Mouse (Mus musculus): ENCODE measurements around the gene Tmbim6. TPM values are rescaled to one million over a fixed set of nuclear protein-coding genes. Genes with fewer than 3 reads are reported as not detected.

Tmbim6 gene
- polyA plus RNA-seq, 1 experiment from 2014 or later = 225 TPM

DNA sequence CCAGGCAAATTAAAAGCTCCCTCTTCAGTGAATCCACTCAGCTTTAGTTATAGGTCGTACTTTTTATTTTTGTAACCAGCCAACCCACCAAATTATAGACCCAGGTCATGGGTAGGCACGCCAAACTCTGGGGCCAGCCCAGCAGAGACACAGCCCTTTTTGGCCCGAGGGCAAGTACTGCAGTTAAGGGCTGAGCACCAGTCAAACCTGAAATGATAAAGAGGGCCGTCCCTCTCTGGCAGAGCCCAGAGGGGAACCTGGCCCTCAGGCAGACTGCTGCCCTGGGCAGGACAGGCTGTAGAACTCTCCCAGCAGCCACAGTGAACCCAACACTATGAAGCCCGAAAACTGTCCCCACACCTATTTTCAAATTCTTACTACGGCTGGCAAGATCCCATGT is 36.2 kb upstream of the Tmbim6 start:
- DNase-seq (ENCODE audit: low spot score) (no peak), ATAC-seq (replicated peaks; ENCODE audit: insufficient number of reproducible peaks, low FRiP score, low TSS enrichment, low read depth) (no peak)
- no peak overlapping the region for H3K9ac ChIP-seq (replicated peaks; ENCODE audit: low read length)
- H3K36me3 ChIP-seq (replicated peaks; ENCODE audit: control insufficient read depth, insufficient read depth, low read depth, low read length) = no peaks in the 10 kb centered on the region
- no peaks in the 10 kb centered on the region for H3K27me3 ChIP-seq (ENCODE audit: control insufficient read depth, insufficient read depth, low read length)
- H3K4me3 ChIP-seq (ENCODE audit: low read depth, low read length) = no peak overlapping the region
- no peaks in the 10 kb centered on the region for H3K4me1 ChIP-seq (ENCODE audit: control insufficient read depth, insufficient read depth, low read length)
- WGBS = 78% methylated on average over 6 of the region's 6 CpGs
- H3K27ac ChIP-seq (replicated peaks; ENCODE audit: low read depth, low read length) = no peak overlapping the region
- H3K9me3 ChIP-seq (replicated peaks; ENCODE audit: control insufficient read depth, low read length) = no peaks in the 10 kb centered on the region
- no peak overlapping the region for H3K4me2 ChIP-seq (ENCODE audit: low read depth, low read length)

DNA sequence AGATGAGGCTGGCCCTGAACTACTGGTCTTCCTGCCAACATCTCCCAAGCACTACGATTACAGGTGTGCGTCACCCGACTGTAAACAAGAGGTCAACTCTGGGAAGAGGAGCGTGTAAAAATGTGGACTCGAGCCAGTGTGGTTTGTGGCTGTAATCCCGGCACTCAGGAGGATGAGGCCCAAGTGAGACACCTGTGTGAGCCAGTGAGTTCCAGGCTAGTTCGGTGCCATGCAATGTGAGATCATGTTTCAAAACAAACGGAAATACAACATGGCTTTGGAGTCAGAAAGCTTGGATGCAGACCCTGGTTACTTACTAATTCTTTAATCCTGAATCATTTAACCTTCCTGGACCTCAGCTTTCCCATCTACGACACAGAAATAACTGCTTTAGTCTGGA is 33.7 kb upstream of the Tmbim6 start:
- 77% methylated on average over 9 of the region's 9 CpGs for WGBS
- Histone ChIP-seq H3K4me1 (ENCODE audit: control insufficient read depth, insufficient read depth, low read length) (no peaks in the 10 kb centered on the region), H3K9me3 (replicated peaks; ENCODE audit: control insufficient read depth, low read length) (no peaks in the 10 kb centered on the region)

DNA sequence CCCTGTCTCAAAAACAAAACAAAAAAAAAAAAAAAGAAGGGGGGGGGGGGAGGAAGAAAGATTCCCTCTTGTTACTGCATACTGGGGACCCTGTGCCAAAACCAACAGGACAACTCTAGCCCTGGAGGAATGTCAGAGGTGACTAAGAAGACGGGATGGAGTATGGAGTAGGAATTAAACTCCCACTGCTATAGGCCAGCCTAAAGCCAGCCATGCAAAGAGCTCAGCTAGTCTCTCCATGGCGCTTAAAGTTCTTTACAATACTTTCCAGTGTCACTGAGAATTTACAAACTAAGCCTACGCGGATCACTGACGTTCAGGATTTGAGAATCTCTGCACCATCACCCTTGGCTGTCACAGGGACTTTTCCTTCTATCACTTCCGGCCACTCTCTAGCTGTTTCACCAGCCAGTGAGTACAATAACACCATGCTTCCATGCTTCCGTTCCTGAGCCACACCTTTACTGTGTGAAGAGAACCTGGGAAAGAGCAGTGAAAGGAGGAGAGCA is 28.6 kb upstream of the Tmbim6 start:
- no peak for ATAC-seq (replicated peaks; ENCODE audit: insufficient number of reproducible peaks, low FRiP score, low TSS enrichment, low read depth)
- H3K27me3 ChIP-seq (ENCODE audit: control insufficient read depth, insufficient read depth, low read length) = no peaks in the 10 kb centered on the region

More for the DNA sequence above, 33.7 kb upstream of the Tmbim6 start:
- ATAC-seq (replicated peaks; ENCODE audit: insufficient number of reproducible peaks, low FRiP score, low TSS enrichment, low read depth) (no peak), DNase-seq (ENCODE audit: low spot score) (no peak)
- Histone ChIP-seq H3K36me3 (replicated peaks; ENCODE audit: control insufficient read depth, insufficient read depth, low read depth, low read length) (no peaks in the 10 kb centered on the region), H3K4me2 (ENCODE audit: low read depth, low read length) (no peak overlapping the region), H3K27ac (replicated peaks; ENCODE audit: low read depth, low read length) (no peak overlapping the region), H3K27me3 (ENCODE audit: control insufficient read depth, insufficient read depth, low read length) (no peaks in the 10 kb centered on the region), H3K4me3 (ENCODE audit: low read depth, low read length) (no peak overlapping the region), H3K9ac (replicated peaks; ENCODE audit: low read length) (no peak overlapping the region)

DNA sequence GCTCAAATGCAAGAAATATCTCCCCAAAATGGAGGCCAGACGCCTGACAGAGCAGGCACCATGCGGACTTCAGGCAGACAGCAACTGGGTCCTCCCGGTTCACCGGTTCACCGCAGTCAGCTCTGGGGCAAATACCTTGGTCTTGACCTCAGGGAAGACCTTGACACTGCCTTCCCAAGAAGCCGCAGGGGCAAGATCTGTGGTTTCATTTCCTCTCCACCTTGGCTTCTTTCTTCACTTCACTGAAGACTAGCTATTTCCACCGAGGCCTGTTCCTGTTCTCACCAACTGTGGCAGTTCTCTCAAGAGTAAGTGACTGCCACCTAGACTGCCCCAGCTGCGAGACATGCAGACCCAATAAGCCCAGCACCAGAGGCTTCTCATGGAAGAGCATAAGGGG is 27.8 kb upstream of the Tmbim6 start:
- DNase-seq (ENCODE audit: low spot score) (no peak), ATAC-seq (replicated peaks; ENCODE audit: insufficient number of reproducible peaks, low FRiP score, low TSS enrichment, low read depth) (no peak)
- peaks cover 9% of the 10 kb centered on the region for H3K4me1 ChIP-seq (ENCODE audit: control insufficient read depth, insufficient read depth, low read length)
- no peaks in the 10 kb centered on the region for H3K9me3 ChIP-seq (replicated peaks; ENCODE audit: control insufficient read depth, low read length)
- H3K27ac ChIP-seq (replicated peaks; ENCODE audit: low read depth, low read length) = no peak overlapping the region
- no peak overlapping the region for H3K9ac ChIP-seq (replicated peaks; ENCODE audit: low read length)
- no peaks in the 10 kb centered on the region for H3K27me3 ChIP-seq (ENCODE audit: control insufficient read depth, insufficient read depth, low read length)
- H3K4me3 ChIP-seq (ENCODE audit: low read depth, low read length) = no peak overlapping the region
- no peaks in the 10 kb centered on the region for H3K36me3 ChIP-seq (replicated peaks; ENCODE audit: control insufficient read depth, insufficient read depth, low read depth, low read length)
- H3K4me2 ChIP-seq (ENCODE audit: low read depth, low read length) = no peak overlapping the region
- WGBS = 47% methylated on average over 8 of the region's 8 CpGs

More for the DNA sequence above, 28.6 kb upstream of the Tmbim6 start:
- Histone ChIP-seq H3K36me3 (replicated peaks; ENCODE audit: control insufficient read depth, insufficient read depth, low read depth, low read length) (no peaks in the 10 kb centered on the region), H3K4me3 (ENCODE audit: low read depth, low read length) (no peak overlapping the region), H3K9me3 (replicated peaks; ENCODE audit: control insufficient read depth, low read length) (no peaks in the 10 kb centered on the region), H3K27ac (replicated peaks; ENCODE audit: low read depth, low read length) (no peak overlapping the region), H3K4me2 (ENCODE audit: low read depth, low read length) (no peak overlapping the region), H3K9ac (replicated peaks; ENCODE audit: low read length) (no peak overlapping the region), H3K4me1 (ENCODE audit: control insufficient read depth, insufficient read depth, low read length) (peaks cover 9% of the 10 kb centered on the region)
- DNase-seq (ENCODE audit: low spot score) = no peak
- WGBS = 62% methylated on average over 7 of the region's 7 CpGs

DNA sequence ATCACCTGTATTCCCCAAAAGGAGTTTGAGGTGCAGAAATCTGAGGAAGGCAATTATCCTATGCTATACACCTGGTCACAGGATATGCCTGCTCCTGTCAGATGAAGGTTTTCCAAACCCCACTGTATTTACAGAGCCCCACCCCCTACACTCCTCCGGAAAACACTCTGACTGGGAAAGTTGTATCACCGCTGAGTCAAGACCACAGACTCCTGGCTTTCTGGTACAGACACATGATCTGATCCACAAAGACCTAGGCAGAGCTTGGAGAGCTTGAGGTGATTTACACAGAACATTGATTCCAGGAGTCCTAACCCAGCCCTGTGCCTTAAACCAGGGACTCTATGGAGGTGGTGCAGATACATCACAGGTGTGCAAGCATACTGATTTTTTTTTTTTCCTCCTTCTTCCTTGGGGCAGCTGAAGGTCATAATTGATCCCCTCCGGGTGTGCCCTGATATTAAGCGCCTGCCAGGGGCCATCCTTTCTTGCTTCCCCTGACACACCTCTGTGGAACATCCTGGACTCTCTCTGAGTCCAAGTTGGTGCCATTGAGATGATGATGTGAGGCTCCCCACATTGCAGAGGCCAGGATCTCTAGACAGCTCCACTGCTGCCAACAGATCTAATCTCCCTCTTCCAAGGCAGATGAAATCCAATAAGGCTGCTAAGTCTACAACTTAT is 24.0 kb upstream of the Tmbim6 start:
- ATAC-seq (replicated peaks; ENCODE audit: insufficient number of reproducible peaks, low FRiP score, low TSS enrichment, low read depth) = no peak

DNA sequence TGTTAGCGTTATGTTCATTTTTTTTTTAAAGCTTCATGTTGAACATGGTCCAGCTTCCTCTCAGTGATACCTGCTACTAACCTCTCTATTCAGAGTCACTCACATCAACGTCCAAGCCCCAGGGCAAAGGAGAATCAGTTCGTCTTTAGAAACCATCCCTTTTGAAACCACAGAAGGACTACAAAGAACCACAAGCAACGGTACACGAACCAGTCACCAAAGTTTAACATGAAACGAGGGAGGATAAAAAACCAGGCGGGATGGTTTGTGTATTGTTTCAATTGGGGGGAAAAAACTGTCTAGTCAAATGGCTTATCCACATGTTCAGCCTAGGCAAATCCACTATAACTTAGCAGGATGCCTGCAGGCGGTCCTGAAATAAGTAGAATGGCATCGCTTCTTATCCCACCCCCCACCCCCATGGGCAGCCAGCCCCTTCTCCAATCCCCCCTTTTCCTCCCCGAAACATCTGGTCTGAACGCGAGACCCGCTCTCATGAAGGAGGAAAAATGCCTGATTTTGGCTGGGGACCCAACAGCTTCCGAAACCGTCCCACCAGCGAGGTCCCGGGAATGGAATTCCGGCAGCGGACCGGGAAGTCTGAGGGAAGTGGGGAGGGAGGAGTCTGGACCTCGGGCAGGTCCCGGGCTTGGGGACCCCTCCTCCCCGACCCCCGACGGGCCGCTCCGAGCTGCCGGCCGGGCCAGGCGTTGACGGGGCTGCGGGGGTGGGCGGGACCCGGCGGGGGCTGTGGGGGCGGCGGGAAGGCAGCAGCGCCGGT is 23.1 kb upstream of the Tmbim6 start:
- H3K27me3 ChIP-seq (ENCODE audit: control insufficient read depth, insufficient read depth, low read length) = no peaks in the 10 kb centered on the region
- no peaks in the 10 kb centered on the region for H3K36me3 ChIP-seq (replicated peaks; ENCODE audit: control insufficient read depth, insufficient read depth, low read depth, low read length)
- DNase-seq (ENCODE audit: low spot score) (peak; percentile 66), ATAC-seq (replicated peaks; ENCODE audit: insufficient number of reproducible peaks, low FRiP score, low TSS enrichment, low read depth) (peak; percentile 66)
- H3K9me3 ChIP-seq (replicated peaks; ENCODE audit: control insufficient read depth, low read length) = no peaks in the 10 kb centered on the region
- peak overlapping the region; percentile 92 for H3K27ac ChIP-seq (replicated peaks; ENCODE audit: low read depth, low read length)
- peak overlapping the region; percentile 69 for H3K4me2 ChIP-seq (ENCODE audit: low read depth, low read length)
- peak overlapping the region; percentile 86 for H3K4me3 ChIP-seq (ENCODE audit: low read depth, low read length)
- WGBS = 2% methylated on average over 38 of the region's 39 CpGs
- peaks cover 9% of the 10 kb centered on the region for H3K4me1 ChIP-seq (ENCODE audit: control insufficient read depth, insufficient read depth, low read length)
- H3K9ac ChIP-seq (replicated peaks; ENCODE audit: low read length) = peak overlapping the region; percentile 92

More for the DNA sequence above, 24.0 kb upstream of the Tmbim6 start:
- Histone ChIP-seq H3K27me3 (ENCODE audit: control insufficient read depth, insufficient read depth, low read length) (no peaks in the 10 kb centered on the region), H3K4me1 (ENCODE audit: control insufficient read depth, insufficient read depth, low read length) (peaks cover 9% of the 10 kb centered on the region), H3K9me3 (replicated peaks; ENCODE audit: control insufficient read depth, low read length) (no peaks in the 10 kb centered on the region), H3K36me3 (replicated peaks; ENCODE audit: control insufficient read depth, insufficient read depth, low read depth, low read length) (no peaks in the 10 kb centered on the region), H3K27ac (replicated peaks; ENCODE audit: low read depth, low read length) (no peak overlapping the region), H3K4me3 (ENCODE audit: low read depth, low read length) (peak overlapping the region; percentile 86), H3K9ac (replicated peaks; ENCODE audit: low read length) (peak overlapping the region; percentile 92), H3K4me2 (ENCODE audit: low read depth, low read length) (peak overlapping the region; percentile 69)
- WGBS = 48% methylated on average over 4 of the region's 4 CpGs
- no peak for DNase-seq (ENCODE audit: low spot score)

DNA sequence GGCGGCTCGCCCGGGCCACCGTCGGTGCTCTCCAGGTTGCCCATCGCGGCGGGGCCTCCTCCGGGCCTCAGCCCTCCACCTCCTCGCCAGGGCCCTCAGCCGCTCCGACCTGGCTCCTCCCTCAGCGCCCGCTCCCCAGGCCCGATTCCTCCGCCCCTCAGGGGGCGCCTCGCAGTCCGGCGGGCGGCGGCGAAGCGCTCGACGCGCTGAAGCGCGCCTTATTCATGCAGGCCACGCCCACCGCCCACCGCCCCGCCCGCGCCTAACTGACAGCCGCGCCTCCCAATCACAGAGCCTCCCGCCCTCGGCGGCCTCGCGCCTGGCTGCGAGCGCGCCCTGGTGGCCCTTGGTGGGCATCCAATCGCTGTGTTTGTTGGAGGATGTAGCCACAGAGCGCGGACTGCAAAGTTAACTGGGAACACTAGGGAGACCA is 22.4 kb upstream of the Tmbim6 start, which contains the start of gene Fmnl3:
Fmnl3 (minus strand) TSS at position 224 of the 433 bp plus-strand sequence.
- WGBS = under 1% methylated on average over 39 of the region's 48 CpGs
- H3K9me3 ChIP-seq (replicated peaks; ENCODE audit: control insufficient read depth, low read length) = no peaks in the 10 kb centered on the region
- H3K27me3 ChIP-seq (ENCODE audit: control insufficient read depth, insufficient read depth, low read length) = no peaks in the 10 kb centered on the region
- H3K27ac ChIP-seq (replicated peaks; ENCODE audit: low read depth, low read length) = peak within 1 kb of the TSS; percentile 92
- H3K36me3 ChIP-seq (replicated peaks; ENCODE audit: control insufficient read depth, insufficient read depth, low read depth, low read length) = no peaks in the 10 kb centered on the region
- ATAC-seq (replicated peaks; ENCODE audit: insufficient number of reproducible peaks, low FRiP score, low TSS enrichment, low read depth) (peak; percentile 95), DNase-seq (ENCODE audit: low spot score) (peak; percentile 96)
- H3K4me3 ChIP-seq (ENCODE audit: low read depth, low read length) = peak within 1 kb of the TSS; percentile 86
- H3K9ac ChIP-seq (replicated peaks; ENCODE audit: low read length) = peak within 1 kb of the TSS; percentile 92
- peak within 1 kb of the TSS; percentile 69 for H3K4me2 ChIP-seq (ENCODE audit: low read depth, low read length)
- peaks cover 5% of the 10 kb centered on the region for H3K4me1 ChIP-seq (ENCODE audit: control insufficient read depth, insufficient read depth, low read length)

All from embryonic facial prominence, embryonic 11.5 days (tissue).